Mouse (Mus musculus) adrenal gland, adult 18-20 months (tissue): Measurements from ENCODE around the gene Cyp20a1. TPM values are rescaled to one million over a fixed set of nuclear protein-coding genes. Genes with fewer than 3 reads are reported as not detected.

ENCODE experiments used
- DNase-seq, 2 experiments: peaks; one replicate each; pipeline ENCODE4 v3.0.0; 2021 to 2022; ENCODE audit warnings: low spot score in 2 of 2
- long read RNA-seq, 2 experiments: library from polyadenylated mRNA; stranded (forward); transcript quantifications; one replicate each; pipeline ENCODE4 v2.0.0; 2021
- total RNA-seq, 2 experiments: library from RNA; stranded (reverse); gene quantifications; 1 replicate in 1 of 2; 2 replicates in 1 of 2; pipeline ENCODE4 v1.2.3; 2021

Cyp20a1 gene
- 10 to 100 TPM; 27.0 to 36.7 TPM for total RNA-seq
- long read RNA-seq, experiment 1, transcript Cyp20a1-201 (13 exons, 2,223 nt): major isoform, 12 of 13 reads
- long read RNA-seq, experiment 1, partial matches to known transcripts: 0 of 13 reads
- long read RNA-seq, experiment 1, other reads (novel, unspliced or antisense): 1 of 13 reads
- long read RNA-seq, experiment 2, transcript Cyp20a1-201 (13 exons, 2,223 nt): major isoform, 63 of 67 reads
- long read RNA-seq, experiment 2, partial matches to known transcripts: 3 of 67 reads
- long read RNA-seq, experiment 2, other reads (novel, unspliced or antisense): 1 of 67 reads

- DNase-seq: peak; percentile 84 to 86
Measured at GRCm38 (mm10) chr1:60342808-60343629, at the start of gene Cyp20a1. Gene Cyp20a1, plus strand, starts transcription at chr1:60343323.

GRCm38 (mm10) chr1:60293921-60294320, 49.2 kb upstream of the Cyp20a1 start:
- DNase-seq: no peak

GRCm38 (mm10) chr1:60343630-60344455, 720 bp downstream of the Cyp20a1 start:
- no peak for DNase-seq

GRCm38 (mm10) chr1:60344670-60345069, 1.5 kb downstream of the Cyp20a1 start:
- DNase-seq: no peak

- no peak for DNase-seq
Measured at GRCm38 (mm10) chr1:60345712-60346111, 2.6 kb downstream of the Cyp20a1 start.

- DNase-seq: no peak
Measured at GRCm38 (mm10) chr1:60352786-60353185, 9.7 kb downstream of the Cyp20a1 start.

- DNase-seq: no peak
Measured at GRCm38 (mm10) chr1:60361626-60362025, 18.5 kb downstream of the Cyp20a1 start.

GRCm38 (mm10) chr1:60376556-60376955, 33.4 kb downstream of the Cyp20a1 start:
- no peak for DNase-seq

- no peak for DNase-seq
Measured at GRCm38 (mm10) chr1:60381910-60382309, 38.8 kb downstream of the Cyp20a1 start.

- DNase-seq: no peak
Measured at GRCm38 (mm10) chr1:60404848-60405247, 61.7 kb downstream of the Cyp20a1 start.

GRCm38 (mm10) chr1:60408501-60409167, 65.5 kb downstream of the Cyp20a1 start:
- DNase-seq: no peak

- peak; percentile 91 to 94 for DNase-seq
Measured at GRCm38 (mm10) chr1:60409168-60409828, 66.2 kb downstream of the Cyp20a1 start, which contains the start of gene Abi2. Gene Abi2, plus strand, starts transcription at chr1:60409619.

- peak in 1 of 2 experiments; percentile 46 for DNase-seq
Measured at GRCm38 (mm10) chr1:60409928-60410817, 67.0 kb downstream of the Cyp20a1 start.

GRCm38 (mm10) chr1:60416724-60417123, 73.6 kb downstream of the Cyp20a1 start:
- no peak for DNase-seq

- DNase-seq: no peak
Measured at GRCm38 (mm10) chr1:60423882-60424281, 80.8 kb downstream of the Cyp20a1 start.

- no peak for DNase-seq
Measured at GRCm38 (mm10) chr1:60428341-60428740, 85.2 kb downstream of the Cyp20a1 start.

- DNase-seq: peak in 1 of 2 experiments; percentile 18
Measured at GRCm38 (mm10) chr1:60428932-60429331, 85.8 kb downstream of the Cyp20a1 start.

GRCm38 (mm10) chr1:60431531-60431930, 88.4 kb downstream of the Cyp20a1 start:
- DNase-seq: no peak

GRCm38 (mm10) chr1:60432497-60432896, 89.4 kb downstream of the Cyp20a1 start:
- no peak for DNase-seq
